Mouse (Mus musculus): ENCODE results near the gene Gm9913. TPM values are rescaled to one million over a fixed set of nuclear protein-coding genes. Genes with fewer than 3 reads are reported as not detected.

Gm9913 gene
- polyA plus RNA-seq, 1 experiment: 0.43 TPM

DNA sequence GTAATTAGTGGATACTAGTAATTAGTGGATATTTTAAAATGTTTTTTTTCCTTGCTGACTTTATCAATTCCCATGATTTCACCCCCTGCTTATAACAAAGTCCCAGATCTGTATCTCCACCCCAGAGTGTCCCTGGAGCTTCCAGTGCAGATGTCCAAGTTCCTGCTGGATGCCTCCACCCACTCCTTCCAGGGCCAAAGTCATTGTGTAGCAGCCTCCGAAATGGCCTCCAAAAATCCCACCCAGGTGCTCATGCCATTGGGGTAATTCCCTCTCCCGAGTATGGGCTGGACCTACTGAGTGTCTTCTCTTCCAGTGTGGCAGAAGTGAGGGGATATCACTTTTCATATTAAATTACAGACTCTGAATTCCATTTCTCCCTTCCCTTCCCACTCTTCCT, 5.9 kb downstream of the Gm9913 start:
- H3K4me3 ChIP-seq (replicated peaks; ENCODE audit: extremely low read depth, low read depth, low read length): no peak overlapping the region
- DNase-seq: no peak
- no peak for TF ChIP-seq CTCF (IDR thresholded peaks at IDR 0.05; ENCODE audit: insufficient read depth, low read length)
- no peak for TF ChIP-seq POLR2A (IDR thresholded peaks at IDR 0.05; ENCODE audit: borderline replicate concordance, extremely low read depth, low read depth, low read length)
- WGBS: 58% methylated on average over 2 of the region's 2 CpGs
- H3K4me1 ChIP-seq (ENCODE audit: control insufficient read depth, insufficient read depth, low read length): no peaks in the 10 kb centered on the region

DNA sequence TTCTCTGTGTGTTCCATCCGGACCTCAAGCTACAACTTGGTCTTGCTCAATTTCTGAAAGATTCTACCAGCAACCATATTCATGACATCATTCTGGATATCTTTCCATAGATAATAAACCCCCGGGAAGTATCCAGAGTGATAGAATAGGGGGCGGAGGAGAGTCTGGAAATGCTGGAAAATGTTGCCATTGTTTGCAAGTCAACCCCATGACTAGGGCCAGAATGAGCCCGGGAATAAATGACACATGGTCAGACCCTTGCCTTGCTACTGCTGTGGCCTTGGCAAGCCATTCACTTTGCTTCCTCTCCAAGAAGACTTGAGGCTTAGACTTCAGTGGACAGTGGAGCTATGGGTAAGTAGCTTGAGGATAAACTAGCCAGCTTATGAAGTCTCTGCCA, 7.0 kb downstream of the Gm9913 start:
- no peak for DNase-seq
- WGBS: 61% methylated on average over 4 of the region's 4 CpGs
- Histone ChIP-seq H3K4me3 (replicated peaks; ENCODE audit: extremely low read depth, low read depth, low read length) (no peak overlapping the region), H3K4me1 (ENCODE audit: control insufficient read depth, insufficient read depth, low read length) (no peaks in the 10 kb centered on the region)
- TF ChIP-seq POLR2A (IDR thresholded peaks at IDR 0.05; ENCODE audit: borderline replicate concordance, extremely low read depth, low read depth, low read length) (no peak), CTCF (IDR thresholded peaks at IDR 0.05; ENCODE audit: insufficient read depth, low read length) (no peak)

DNA sequence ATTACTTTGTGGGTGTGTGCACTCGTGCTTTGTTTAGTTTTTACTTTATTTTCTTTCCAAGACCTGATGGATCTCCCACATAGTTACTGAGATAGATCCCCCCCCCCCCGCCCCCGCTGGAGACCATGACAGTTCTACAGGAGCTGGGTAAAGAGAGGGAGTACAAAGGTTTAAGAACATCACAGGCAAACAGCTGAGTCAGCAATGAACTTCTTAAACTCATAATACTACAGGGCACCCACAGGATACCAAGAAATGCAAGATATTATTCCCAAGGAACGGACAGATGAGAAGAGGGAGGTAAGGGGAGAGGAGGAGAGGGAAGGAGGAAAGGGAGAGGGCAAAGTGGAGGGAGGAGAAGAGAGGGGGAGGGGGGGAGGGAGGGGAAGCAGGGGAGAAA, 7.7 kb downstream of the Gm9913 start:
- WGBS: 79% methylated on average over 4 of the region's 4 CpGs
- no peak overlapping the region for H3K4me3 ChIP-seq (replicated peaks; ENCODE audit: extremely low read depth, low read depth, low read length)
- no peak for DNase-seq
- H3K4me1 ChIP-seq (ENCODE audit: control insufficient read depth, insufficient read depth, low read length): no peaks in the 10 kb centered on the region
- TF ChIP-seq POLR2A (IDR thresholded peaks at IDR 0.05; ENCODE audit: borderline replicate concordance, extremely low read depth, low read depth, low read length) (no peak), CTCF (IDR thresholded peaks at IDR 0.05; ENCODE audit: insufficient read depth, low read length) (no peak)

DNA sequence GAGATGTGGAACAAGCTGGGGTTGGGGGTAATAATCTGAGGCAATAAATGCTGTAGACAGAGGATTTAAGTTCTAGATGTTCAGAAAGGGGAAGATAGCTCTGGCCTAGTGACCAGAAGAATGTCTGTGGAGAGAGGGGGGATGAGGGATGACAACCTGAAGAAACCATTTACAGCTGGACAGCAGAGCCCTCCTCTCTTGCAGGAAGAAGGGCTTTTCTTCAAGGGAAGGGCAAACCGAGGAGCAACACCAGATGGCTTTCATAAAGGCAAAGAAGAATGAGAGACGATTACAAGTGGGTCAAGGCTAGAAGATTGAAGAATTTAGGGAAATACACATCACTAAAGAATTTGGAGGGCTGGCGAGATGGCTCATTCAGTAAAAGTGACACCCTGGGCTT, 9.5 kb downstream of the Gm9913 start:
- Histone ChIP-seq H3K4me3 (replicated peaks; ENCODE audit: extremely low read depth, low read depth, low read length) (no peak overlapping the region), H3K4me1 (ENCODE audit: control insufficient read depth, insufficient read depth, low read length) (no peaks in the 10 kb centered on the region)
- WGBS: 67% methylated on average over 3 of the region's 3 CpGs
- TF ChIP-seq CTCF (IDR thresholded peaks at IDR 0.05; ENCODE audit: insufficient read depth, low read length): no peak
- no peak for TF ChIP-seq POLR2A (IDR thresholded peaks at IDR 0.05; ENCODE audit: borderline replicate concordance, extremely low read depth, low read depth, low read length)
- DNase-seq: no peak

GRCm38 (mm10) chr2:125515291-125516057, 10.6 kb downstream of the Gm9913 start:
- TF ChIP-seq POLR2A (IDR thresholded peaks at IDR 0.05; ENCODE audit: borderline replicate concordance, extremely low read depth, low read depth, low read length): no peak
- TF ChIP-seq CTCF (IDR thresholded peaks at IDR 0.05; ENCODE audit: insufficient read depth, low read length): no peak
- WGBS: 60% methylated on average over 12 of the region's 12 CpGs
- H3K4me3 ChIP-seq (replicated peaks; ENCODE audit: extremely low read depth, low read depth, low read length): no peak overlapping the region
- no peak for DNase-seq
- H3K4me1 ChIP-seq (ENCODE audit: control insufficient read depth, insufficient read depth, low read length): no peaks in the 10 kb centered on the region

DNA sequence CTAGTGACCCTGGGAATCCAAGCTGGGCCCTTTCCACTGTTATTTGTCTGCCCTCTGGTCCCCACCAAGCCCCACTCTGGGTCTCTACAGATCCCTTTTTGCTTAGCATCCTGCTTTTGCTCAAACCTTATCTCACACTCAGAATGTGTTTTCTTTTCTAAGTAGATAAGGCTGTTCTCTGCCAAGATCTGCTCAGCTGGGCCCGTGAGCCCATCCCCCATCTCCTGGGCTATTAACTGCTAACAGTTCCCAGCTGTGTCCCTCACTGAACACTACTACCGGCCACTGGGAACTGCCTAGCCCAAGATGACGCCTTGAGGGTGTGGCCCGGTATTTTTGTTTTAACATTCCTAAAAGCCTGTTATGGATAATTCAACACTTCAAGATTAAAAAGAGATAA, 11.7 kb downstream of the Gm9913 start:
- Histone ChIP-seq H3K4me1 (ENCODE audit: control insufficient read depth, insufficient read depth, low read length) (no peaks in the 10 kb centered on the region), H3K4me3 (replicated peaks; ENCODE audit: extremely low read depth, low read depth, low read length) (no peak overlapping the region)
- no peak for DNase-seq
- TF ChIP-seq CTCF (IDR thresholded peaks at IDR 0.05; ENCODE audit: insufficient read depth, low read length) (no peak), POLR2A (IDR thresholded peaks at IDR 0.05; ENCODE audit: borderline replicate concordance, extremely low read depth, low read depth, low read length) (no peak)
- WGBS: 24% methylated on average over 4 of the region's 4 CpGs

GRCm38 (mm10) chr2:125525484-125525883, 20.6 kb downstream of the Gm9913 start:
- H3K4me1 ChIP-seq (ENCODE audit: control insufficient read depth, insufficient read depth, low read length): no peaks in the 10 kb centered on the region
- 83% methylated on average over 2 of the region's 2 CpGs for WGBS
- TF ChIP-seq CTCF (IDR thresholded peaks at IDR 0.05; ENCODE audit: insufficient read depth, low read length) (no peak), POLR2A (IDR thresholded peaks at IDR 0.05; ENCODE audit: borderline replicate concordance, extremely low read depth, low read depth, low read length) (no peak)
- no peak overlapping the region for H3K4me3 ChIP-seq (replicated peaks; ENCODE audit: extremely low read depth, low read depth, low read length)
- no peak for DNase-seq

GRCm38 (mm10) chr2:125526566-125526965, 21.7 kb downstream of the Gm9913 start:
- TF ChIP-seq POLR2A (IDR thresholded peaks at IDR 0.05; ENCODE audit: borderline replicate concordance, extremely low read depth, low read depth, low read length) (no peak), CTCF (IDR thresholded peaks at IDR 0.05; ENCODE audit: insufficient read depth, low read length) (no peak)
- 79% methylated on average over 5 of the region's 5 CpGs for WGBS
- Histone ChIP-seq H3K4me3 (replicated peaks; ENCODE audit: extremely low read depth, low read depth, low read length) (no peak overlapping the region), H3K4me1 (ENCODE audit: control insufficient read depth, insufficient read depth, low read length) (no peaks in the 10 kb centered on the region)
- no peak for DNase-seq

- 56% methylated on average over 6 of the region's 6 CpGs for WGBS
- Histone ChIP-seq H3K4me1 (ENCODE audit: control insufficient read depth, insufficient read depth, low read length) (no peaks in the 10 kb centered on the region), H3K4me3 (replicated peaks; ENCODE audit: extremely low read depth, low read depth, low read length) (no peak overlapping the region)
- DNase-seq: no peak
- TF ChIP-seq POLR2A (IDR thresholded peaks at IDR 0.05; ENCODE audit: borderline replicate concordance, extremely low read depth, low read depth, low read length) (no peak), CTCF (IDR thresholded peaks at IDR 0.05; ENCODE audit: insufficient read depth, low read length) (no peak)
These were observed 25.8 kb downstream of the Gm9913 start for GRCm38 (mm10) chr2:125530665-125531064.

GRCm38 (mm10) chr2:125539640-125540039, 34.8 kb downstream of the Gm9913 start:
- WGBS: 91% methylated on average over 3 of the region's 3 CpGs

More at GRCm38 (mm10) chr2:125539640-125540039, 34.8 kb downstream of the Gm9913 start:
- no peaks in the 10 kb centered on the region for H3K4me1 ChIP-seq (ENCODE audit: control insufficient read depth, insufficient read depth, low read length)
- TF ChIP-seq POLR2A (IDR thresholded peaks at IDR 0.05; ENCODE audit: borderline replicate concordance, extremely low read depth, low read depth, low read length) (no peak), CTCF (IDR thresholded peaks at IDR 0.05; ENCODE audit: insufficient read depth, low read length) (no peak)
- no peak overlapping the region for H3K4me3 ChIP-seq (replicated peaks; ENCODE audit: extremely low read depth, low read depth, low read length)
- DNase-seq: no peak

All from lung, adult 2 months (tissue).